Mouse (Mus musculus) kidney, adult 2 months (tissue): ENCODE results near the gene Ifngr1.

Experiments used
- CTCF ChIP-seq: fragments of 200-500 bp; conservative IDR thresholded peaks from 2 replicates; pipeline ENCODE4 v1.5.1; 2011; ENCODE audit warnings: low read depth, mild to moderate bottlenecking, control low read depth, low read length, moderate library complexity, mixed read lengths; ENCODE audit not compliant: insufficient read depth, insufficient read length
- POLR2A ChIP-seq: fragments of 200-500 bp; IDR thresholded peaks from one replicate; pipeline ENCODE4 v1.6.1; 2011; ENCODE audit warnings: low read depth, low read length, control low read depth

DNA sequence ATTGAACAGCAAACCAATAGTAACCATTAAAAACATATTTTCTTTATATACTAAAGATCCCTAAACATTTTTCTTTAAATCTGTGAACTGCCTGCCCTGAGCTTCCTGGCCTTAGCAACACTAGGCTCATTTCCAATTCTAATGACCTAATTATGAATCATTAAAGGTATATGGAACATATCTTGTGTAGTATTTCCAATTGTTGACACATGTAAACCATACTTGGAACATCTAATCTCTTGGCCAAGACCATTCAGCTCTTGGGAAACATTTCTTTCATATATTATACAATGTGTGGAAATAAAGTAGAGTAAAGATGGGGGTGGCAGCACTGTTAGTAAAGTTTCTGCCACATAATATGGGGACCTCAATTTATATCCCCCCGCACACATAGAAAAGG is 47.9 kb downstream of the Ifngr1 start:
- no peak for TF ChIP-seq CTCF
- no peak for TF ChIP-seq POLR2A
